Mouse (Mus musculus) gastrocnemius, adult 2 months (tissue): ENCODE measurements at regions not wholly inside any gene's neighbourhood (a gene's known extent, or its start where the extent isn't known, plus 50 kb on each side); places are given as distances from the start of the nearest gene placed in this dataset.

Source experiments
- DNase-seq: peaks from one replicate; pipeline ENCODE4 v3.0.0; 2022
- H3K27ac ChIP-seq: fragments of 200-600 bp; 2 replicates; pipeline ENCODE4 v1.8.1; 2022; ENCODE audit warnings: mild to moderate bottlenecking
- H3K4me3 ChIP-seq: fragments of 200-600 bp; 2 replicates; pipeline ENCODE4 v1.8.1; 2022; ENCODE audit warnings: mild to moderate bottlenecking, moderate library complexity
- CTCF ChIP-seq: fragments of 200-600 bp; IDR thresholded peaks from 2 replicates; pipeline ENCODE4 v1.8.1; 2022; ENCODE audit warnings: antibody characterized with exemption, mild to moderate bottlenecking, moderate library complexity
- intact Hi-C: fragments of 180-260 bp; cut with DNase I; formaldehyde crosslinking; loops from one replicate; pipeline ENCODE4 v1.15.1; 2025

DNA sequence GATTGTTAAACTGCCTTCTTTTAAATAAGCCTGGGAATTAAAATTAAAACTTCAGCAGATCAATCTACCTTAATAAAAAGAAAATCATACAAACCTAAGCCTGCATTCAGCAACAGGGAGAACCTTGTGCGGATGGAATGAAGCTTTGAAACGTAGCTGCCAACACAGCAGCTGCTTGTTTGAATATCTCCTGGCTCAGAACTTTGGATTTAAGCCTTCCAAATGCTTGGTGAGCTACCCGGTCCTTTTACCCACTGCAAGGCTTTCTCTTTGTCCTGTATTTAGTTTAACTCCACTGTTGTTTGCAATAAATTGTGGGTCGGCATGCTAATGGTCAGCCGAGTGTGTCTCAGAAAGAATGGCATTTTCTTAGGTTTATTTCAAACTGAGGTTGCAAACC is 169.7 kb upstream of the Veph1 start:
- intact Hi-C loops: no loop called here
- no peak for DNase-seq
- H3K27ac ChIP-seq: no peak overlapping the region
- H3K4me3 ChIP-seq: no peak overlapping the region
- TF ChIP-seq CTCF: no peak

GRCm38 (mm10) chr3:66465371-66465770 is 168.7 kb upstream of the Veph1 start:
- Histone ChIP-seq H3K27ac (no peak overlapping the region), H3K4me3 (no peak overlapping the region)
- no peak for TF ChIP-seq CTCF
- DNase-seq: no peak
- intact Hi-C loops: no loop called here

- H3K4me3 ChIP-seq: no peak overlapping the region
- intact Hi-C loops: no loop called here
- DNase-seq: no peak
- no peak overlapping the region for H3K27ac ChIP-seq
- TF ChIP-seq CTCF: no peak
Observed at GRCm38 (mm10) chr3:66462341-66462740, 165.7 kb upstream of the Veph1 start.

GRCm38 (mm10) chr3:66446274-66447159 is 149.9 kb upstream of the Veph1 start:
- intact Hi-C loops: no loop called here
- TF ChIP-seq CTCF: no peak
- no peak overlapping the region for H3K4me3 ChIP-seq
- H3K27ac ChIP-seq: no peak overlapping the region
- DNase-seq: no peak

DNA sequence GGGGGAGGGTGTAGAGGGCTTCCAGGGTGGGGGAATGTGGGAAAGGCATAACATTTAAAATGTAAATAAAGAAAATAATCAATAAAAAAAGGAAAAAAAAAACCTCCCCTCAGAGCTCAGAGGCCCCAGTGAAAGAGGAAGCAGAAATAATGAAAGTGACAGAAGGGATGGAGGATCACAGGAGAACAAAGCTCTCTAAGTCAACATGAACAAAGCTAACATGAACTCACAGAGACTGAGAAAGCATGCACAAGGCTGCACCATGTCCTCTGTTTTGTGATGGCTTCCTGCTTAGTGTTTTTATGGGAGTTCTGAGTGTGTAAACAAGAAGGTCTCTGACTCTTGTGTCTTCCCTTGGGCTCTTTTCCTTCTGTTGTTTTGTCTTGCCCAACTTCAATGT is 136.6 kb upstream of the Veph1 start:
- no peak for TF ChIP-seq CTCF
- no peak for DNase-seq
- Histone ChIP-seq H3K27ac (no peak overlapping the region), H3K4me3 (no peak overlapping the region)
- intact Hi-C loops: no loop called here

DNA sequence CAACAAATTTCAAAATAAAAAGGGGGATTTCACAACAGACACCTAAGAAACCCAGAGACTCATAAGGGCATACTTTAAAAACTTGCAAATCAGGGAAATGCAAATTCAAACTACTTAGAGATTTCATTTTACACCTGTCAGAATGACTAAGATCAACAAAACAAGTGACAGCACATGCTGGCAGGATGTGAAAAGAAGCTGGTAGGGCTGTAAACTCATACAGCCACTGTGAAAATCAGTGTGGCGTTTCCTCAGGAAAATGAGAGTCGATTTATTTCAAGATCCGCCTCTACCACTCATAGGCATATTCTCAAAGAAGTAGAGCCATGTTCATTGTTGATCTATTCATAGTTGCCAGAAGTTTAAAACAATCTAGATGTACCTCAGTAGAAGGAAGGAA is 133.6 kb upstream of the Veph1 start:
- intact Hi-C loops: no loop called here
- TF ChIP-seq CTCF: no peak
- DNase-seq: no peak
- no peak overlapping the region for H3K27ac ChIP-seq
- no peak overlapping the region for H3K4me3 ChIP-seq

DNA sequence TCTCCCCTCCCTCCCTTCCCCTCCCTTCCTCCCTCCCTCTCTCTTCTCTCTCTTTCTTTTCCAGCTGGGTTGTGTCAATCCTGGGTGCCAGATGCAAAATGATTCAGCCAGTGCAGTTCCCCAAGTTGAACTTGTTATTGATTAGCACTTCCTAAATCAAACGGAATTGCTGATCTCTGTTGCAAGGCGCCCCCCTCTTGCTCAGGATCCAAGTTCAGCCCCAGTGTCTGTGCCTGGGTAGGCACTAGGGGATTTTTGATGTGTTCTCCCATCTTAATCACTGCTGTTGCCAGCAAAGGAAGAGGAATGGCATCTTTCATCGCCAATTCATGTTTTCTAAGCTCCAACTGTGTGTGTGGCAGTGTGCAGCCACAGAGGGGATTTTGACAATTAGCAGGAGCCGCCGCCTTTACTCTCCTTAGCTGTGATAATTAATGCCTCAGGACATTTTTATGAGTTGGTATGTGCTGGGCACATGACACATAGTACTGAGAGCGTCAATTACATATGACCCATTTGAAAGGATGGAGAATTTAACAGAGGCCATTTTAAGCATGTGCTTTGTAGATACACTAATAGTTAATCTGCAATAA is 125.9 kb upstream of the Veph1 start:
- no peak for DNase-seq
- no peak overlapping the region for H3K4me3 ChIP-seq
- intact Hi-C loops: no loop called here
- TF ChIP-seq CTCF: no peak
- no peak overlapping the region for H3K27ac ChIP-seq

GRCm38 (mm10) chr3:66410706-66411277 is 114.2 kb upstream of the Veph1 start:
- DNase-seq: no peak
- peak; percentile 73 for TF ChIP-seq CTCF
- intact Hi-C loops: loop anchor here (2.0 kb wide), 2 partner anchors 152 to 934 kb away; no protein-coding TSS in a partner anchor
- no peak overlapping the region for H3K27ac ChIP-seq
- peak overlapping the region; percentile 56 for H3K4me3 ChIP-seq

GRCm38 (mm10) chr3:66408791-66409190 is 112.2 kb upstream of the Veph1 start:
- no peak overlapping the region for H3K27ac ChIP-seq
- H3K4me3 ChIP-seq: no peak overlapping the region
- intact Hi-C loops: loop anchor here (10.0 kb wide), 1 partner anchor 856 kb away; no protein-coding TSS in a partner anchor
- no peak for DNase-seq
- no peak for TF ChIP-seq CTCF

GRCm38 (mm10) chr3:66405645-66406044 is 109.0 kb upstream of the Veph1 start:
- TF ChIP-seq CTCF: no peak
- Histone ChIP-seq H3K4me3 (no peak overlapping the region), H3K27ac (no peak overlapping the region)
- intact Hi-C loops: loop anchor here (10.0 kb wide), 1 partner anchor 859 kb away; no protein-coding TSS in a partner anchor
- no peak for DNase-seq

DNA sequence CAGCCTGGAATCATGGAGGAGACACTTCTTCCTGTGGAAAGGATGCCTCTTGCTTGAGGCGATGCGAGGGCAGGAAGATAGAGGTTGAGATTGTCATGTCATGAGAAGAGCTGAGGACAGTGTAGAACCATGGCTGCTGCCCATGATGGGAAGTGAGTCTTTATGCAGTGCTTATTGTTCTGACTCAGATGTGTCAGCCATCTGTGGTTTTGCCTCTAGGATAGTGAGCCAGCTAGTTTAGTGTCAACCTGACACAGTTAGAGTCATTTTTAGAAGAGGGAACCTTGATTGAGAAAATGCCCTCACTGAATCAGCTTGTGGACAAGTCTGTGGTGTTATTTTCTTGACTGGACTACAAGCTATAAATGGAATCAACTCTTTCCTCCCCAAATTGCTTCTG is 107.1 kb upstream of the Veph1 start:
- no peak overlapping the region for H3K27ac ChIP-seq
- intact Hi-C loops: loop anchor here (10.0 kb wide), 1 partner anchor 861 kb away; no protein-coding TSS in a partner anchor
- DNase-seq: no peak
- TF ChIP-seq CTCF: no peak
- H3K4me3 ChIP-seq: no peak overlapping the region

DNA sequence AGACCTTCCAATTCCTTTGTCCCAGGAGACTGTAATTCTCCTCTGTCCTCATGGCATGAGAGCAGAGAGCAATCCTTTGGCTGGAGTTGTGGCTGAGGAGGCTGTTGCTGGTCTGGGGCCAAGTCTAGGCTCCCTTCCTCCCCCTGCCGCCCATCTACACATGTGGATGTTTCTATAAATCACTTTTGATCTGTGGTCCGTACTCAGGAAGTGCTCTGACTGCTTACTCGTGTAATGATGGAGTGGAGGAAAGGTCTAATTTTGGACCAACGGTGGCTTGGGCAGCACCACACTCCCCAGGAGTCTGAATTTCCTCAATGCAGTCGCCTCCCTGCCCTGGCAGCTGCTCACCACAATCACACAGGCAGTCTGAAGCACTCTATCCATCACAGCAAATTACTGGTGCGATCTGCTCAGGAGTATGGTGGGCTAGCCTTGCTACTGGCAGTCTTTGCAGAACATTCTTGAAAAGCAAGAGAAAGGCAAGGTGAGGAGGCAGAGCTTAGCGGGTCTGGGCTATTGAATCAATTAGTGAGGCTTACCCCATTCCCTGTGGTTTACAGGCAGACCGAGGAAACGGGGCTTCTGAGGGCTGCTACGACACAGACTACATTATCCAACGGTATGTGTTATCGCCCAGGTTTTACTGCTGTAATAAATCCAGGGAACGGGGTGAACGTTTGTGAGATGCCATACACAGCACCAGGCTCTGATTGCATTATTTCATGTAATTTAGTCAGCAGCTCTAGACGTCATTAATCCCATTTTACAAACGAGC is 104.3 kb upstream of the Veph1 start:
- no peak for TF ChIP-seq CTCF
- DNase-seq: no peak
- intact Hi-C loops: loop anchor here (10.0 kb wide), 1 partner anchor 864 kb away; no protein-coding TSS in a partner anchor
- H3K4me3 ChIP-seq: no peak overlapping the region
- no peak overlapping the region for H3K27ac ChIP-seq
